Mouse (Mus musculus): ENCODE results near the gene Yars.

DNA sequence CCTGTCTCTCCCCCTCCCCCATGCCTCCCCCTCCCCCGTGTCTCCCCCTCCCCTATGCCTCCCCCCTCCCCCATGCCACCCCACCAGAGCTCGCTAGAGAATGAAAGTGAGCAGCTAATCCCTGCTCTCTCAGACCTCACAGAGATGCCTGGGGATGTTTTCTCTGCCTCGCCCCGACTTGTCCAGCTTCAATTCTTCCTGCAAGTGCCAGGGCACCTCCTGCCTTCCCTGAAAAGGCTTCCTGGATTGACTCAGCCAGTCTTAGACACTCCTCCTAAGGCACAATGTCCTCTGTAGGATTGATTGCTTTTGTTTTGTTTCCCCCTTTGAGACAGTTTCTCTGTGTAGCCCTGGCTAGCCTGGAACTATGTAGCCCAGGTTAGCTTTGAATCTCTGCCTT, 71.6 kb downstream of the Yars start, which contains the start of gene C77080:
- TF ChIP-seq POLR2A (IDR thresholded peaks at IDR 0.05; ENCODE audit: insufficient read depth, low read depth, low read length) (no peak), CTCF (IDR thresholded peaks at IDR 0.05; ENCODE audit: insufficient read depth, low read depth, low read length) (no peak)
